Mouse (Mus musculus) lung, embryonic 16.5 days (tissue): Measurements from ENCODE around the gene Igfbp7. TPM values are rescaled to one million over a fixed set of nuclear protein-coding genes. Genes with fewer than 3 reads are reported as not detected.

Experiments
- ATAC-seq: fragments of 200-750 bp; cut with Nextera tagmentation; 2 replicates; pipeline ENCODE4 v1.8.0; 2017; ENCODE audit warnings: low read depth, mild to moderate bottlenecking, moderate library complexity
- H3K27ac ChIP-seq: fragments of 300-500 bp; sonication (generic); 2 replicates; pipeline ENCODE4 v1.5.1; 2014; ENCODE audit warnings: mild to moderate bottlenecking, control low read depth, low read length
- H3K27me3 ChIP-seq: fragments of 300-500 bp; sonication (generic); 2 replicates; pipeline ENCODE4 v1.6.1; 2014; ENCODE audit warnings: low read depth, low read length, mixed read lengths; ENCODE audit not compliant: control insufficient read depth, insufficient read depth
- H3K36me3 ChIP-seq: fragments of 300-500 bp; sonication (generic); 2 replicates; pipeline ENCODE4 v1.6.1; 2014; ENCODE audit warnings: low read length; ENCODE audit not compliant: control insufficient read depth, insufficient read depth
- H3K4me1 ChIP-seq: fragments of 300-500 bp; sonication (generic); replicated peaks from 2 replicates; pipeline ENCODE4 v1.6.1; 2014; ENCODE audit warnings: low read length, mixed read lengths; ENCODE audit not compliant: control insufficient read depth, insufficient read depth
- H3K4me2 ChIP-seq: fragments of 300-500 bp; sonication (generic); 2 replicates; pipeline ENCODE4 v1.6.1; 2014; ENCODE audit warnings: low read depth, low read length, control low read depth
- H3K4me3 ChIP-seq: fragments of 300-500 bp; sonication (generic); 2 replicates; pipeline ENCODE4 v1.5.1; 2014; ENCODE audit warnings: mild to moderate bottlenecking, low read length, control low read depth
- H3K9ac ChIP-seq: fragments of 300-500 bp; sonication (generic); 2 replicates; pipeline ENCODE4 v1.6.1; 2014; ENCODE audit warnings: low read length, control low read depth
- H3K9me3 ChIP-seq: fragments of 300-500 bp; sonication (generic); 2 replicates; pipeline ENCODE4 v1.6.1; 2016; ENCODE audit warnings: low read length; ENCODE audit not compliant: control insufficient read depth
- WGBS: fragments of 180-500 bp; shearing (Covaris S2); extraction: QIAGEN DNeasy Blood & Tissue Kit; methylation state at CpG from one replicate; pipeline ENCODE4 v1.1.7; 2014; 5-methylcytosine and 5-hydroxymethylcytosine counted together
- polyA plus RNA-seq: library from polyadenylated mRNA; unstranded; fragments of >200 nt; fragmentation: Nextera tagmentation; extraction: Ambion mirVana; gene quantifications from 2 replicates; pipeline ENCODE4 v1.2.1, GENCODE M21; 2015

Igfbp7 gene
- polyA plus RNA-seq, 1 experiment from 2014 or later: 99.8 TPM

GRCm38 (mm10) chr5:77309924-77310772, 97.7 kb downstream of the Igfbp7 start, which contains the start of the genes Noa1 and Polr2b:
Noa1 (minus strand) TSS chr5:77310084.
Polr2b (plus strand) TSS chr5:77310147.
- H3K36me3 ChIP-seq: peaks cover 20% of the 10 kb centered on the region
- H3K9ac ChIP-seq: peak within 1 kb of the TSS; percentile 84
- H3K4me1 ChIP-seq: peaks cover 19% of the 10 kb centered on the region
- H3K4me2 ChIP-seq: peak within 1 kb of the TSS; percentile 97
- H3K27me3 ChIP-seq: no peaks in the 10 kb centered on the region
- WGBS: under 1% methylated on average over 85 of the region's 85 CpGs
- H3K4me3 ChIP-seq: peak within 1 kb of the TSS; percentile 78
- H3K9me3 ChIP-seq: no peaks in the 10 kb centered on the region
- peak; percentile 97 for ATAC-seq
- peak within 1 kb of the TSS; percentile 96 for H3K27ac ChIP-seq

GRCm38 (mm10) chr5:77309051-77309906, 98.6 kb downstream of the Igfbp7 start:
- H3K36me3 ChIP-seq: peaks cover 14% of the 10 kb centered on the region
- H3K27ac ChIP-seq: no peak overlapping the region
- no peaks in the 10 kb centered on the region for H3K9me3 ChIP-seq
- H3K4me3 ChIP-seq: peak overlapping the region; percentile 78
- no peaks in the 10 kb centered on the region for H3K27me3 ChIP-seq
- WGBS: under 1% methylated on average over 76 of the region's 76 CpGs
- peak overlapping the region; percentile 84 for H3K9ac ChIP-seq
- peak overlapping the region; percentile 97 for H3K4me2 ChIP-seq
- peaks cover 19% of the 10 kb centered on the region for H3K4me1 ChIP-seq
- peak; percentile 18 for ATAC-seq

- peak overlapping the region; percentile 78 for H3K4me3 ChIP-seq
- H3K9me3 ChIP-seq: no peaks in the 10 kb centered on the region
- H3K4me1 ChIP-seq: peaks cover 19% of the 10 kb centered on the region
- H3K27ac ChIP-seq: no peak overlapping the region
- peaks cover 13% of the 10 kb centered on the region for H3K36me3 ChIP-seq
- ATAC-seq: no peak
- H3K27me3 ChIP-seq: no peaks in the 10 kb centered on the region
- 76% methylated on average over 5 of the region's 5 CpGs for WGBS
- no peak overlapping the region for H3K9ac ChIP-seq
- H3K4me2 ChIP-seq: peak overlapping the region; percentile 97
These were observed 99.9 kb downstream of the Igfbp7 start for GRCm38 (mm10) chr5:77307821-77308553.

GRCm38 (mm10) chr5:77301296-77301903, 106.4 kb downstream of the Igfbp7 start:
- H3K4me2 ChIP-seq: no peak overlapping the region
- no peak overlapping the region for H3K4me3 ChIP-seq
- WGBS: 83% methylated on average over 6 of the region's 6 CpGs
- H3K4me1 ChIP-seq: no peaks in the 10 kb centered on the region
- no peaks in the 10 kb centered on the region for H3K9me3 ChIP-seq
- no peaks in the 10 kb centered on the region for H3K27me3 ChIP-seq
- H3K27ac ChIP-seq: no peak overlapping the region
- no peak overlapping the region for H3K9ac ChIP-seq
- ATAC-seq: no peak
- peaks cover 21% of the 10 kb centered on the region for H3K36me3 ChIP-seq

GRCm38 (mm10) chr5:77299486-77299885, 108.4 kb downstream of the Igfbp7 start:
- H3K9ac ChIP-seq: no peak overlapping the region
- no peak overlapping the region for H3K4me3 ChIP-seq
- WGBS: 80% methylated on average over 2 of the region's 2 CpGs
- H3K36me3 ChIP-seq: peaks cover 16% of the 10 kb centered on the region
- H3K27ac ChIP-seq: no peak overlapping the region
- H3K9me3 ChIP-seq: no peaks in the 10 kb centered on the region
- ATAC-seq: no peak
- no peaks in the 10 kb centered on the region for H3K4me1 ChIP-seq
- no peak overlapping the region for H3K4me2 ChIP-seq
- H3K27me3 ChIP-seq: no peaks in the 10 kb centered on the region

Other genes with a start within 250 kb of the Igfbp7 start
- gene Spink2, start 196.6 kb downstream of the Igfbp7 start, polyA plus RNA-seq: 2.7 and 3.8 TPM in 2 replicates
- gene Rest, start 142.6 kb downstream of the Igfbp7 start, polyA plus RNA-seq: 29.0 and 30.0 TPM in 2 replicates
- 21.5 and 25.8 TPM in 2 replicates for gene Noa1, start 98.0 kb downstream of the Igfbp7 start, polyA plus RNA-seq
- gene Polr2b, start 97.9 kb downstream of the Igfbp7 start, polyA plus RNA-seq: 56.2 and 60.9 TPM in 2 replicates